Mouse (Mus musculus) hindbrain, embryonic 12.5 days (tissue): ENCODE data around the gene Fdxacb1. TPM values are rescaled to one million over a fixed set of nuclear protein-coding genes. Genes with fewer than 3 reads are reported as not detected.

Experiments
- ATAC-seq: fragments of 200-750 bp; cut with Nextera tagmentation; 2 replicates; pipeline ENCODE4 v1.8.0; 2017; ENCODE audit warnings: moderate TSS enrichment; ENCODE audit not compliant: low FRiP score
- H3K27ac ChIP-seq: fragments of 300-500 bp; sonication (generic); 2 replicates; pipeline ENCODE4 v1.5.1; 2016; ENCODE audit warnings: mild to moderate bottlenecking
- H3K27me3 ChIP-seq: fragments of 300-500 bp; sonication (generic); 2 replicates; pipeline ENCODE4 v1.6.1; 2016; ENCODE audit warnings: mild to moderate bottlenecking
- H3K36me3 ChIP-seq: fragments of 300-500 bp; sonication (generic); 2 replicates; pipeline ENCODE4 v1.6.1; 2016; ENCODE audit warnings: mild to moderate bottlenecking
- H3K4me1 ChIP-seq: fragments of 300-500 bp; sonication (generic); 2 replicates; pipeline ENCODE4 v1.6.1; 2016
- H3K4me2 ChIP-seq: fragments of 300-500 bp; sonication (generic); replicated peaks from 2 replicates; pipeline ENCODE4 v1.6.1; 2016; ENCODE audit warnings: mild to moderate bottlenecking
- H3K4me3 ChIP-seq: fragments of 300-500 bp; sonication (generic); 2 replicates; pipeline ENCODE4 v1.5.1; 2016; ENCODE audit warnings: mild to moderate bottlenecking
- H3K9ac ChIP-seq: fragments of 300-500 bp; sonication (generic); 2 replicates; pipeline ENCODE4 v1.6.1; 2016; ENCODE audit warnings: mild to moderate bottlenecking, moderate library complexity
- H3K9me3 ChIP-seq: fragments of 300-500 bp; sonication (generic); replicated peaks from 2 replicates; pipeline ENCODE4 v1.6.1; 2016; ENCODE audit warnings: mild to moderate bottlenecking
- WGBS: fragments of 180-500 bp; shearing (Covaris S2); methylation state at CpG from one replicate; pipeline ENCODE4 v1.1.7; 2016; 5-methylcytosine and 5-hydroxymethylcytosine counted together
- polyA plus RNA-seq: library from polyadenylated mRNA; unstranded; fragments of >200 nt; fragmentation: Nextera tagmentation; extraction: Ambion mirVana; gene quantifications from 2 replicates; pipeline ENCODE4 v1.2.1, GENCODE M21; 2016

Fdxacb1 gene
- polyA plus RNA-seq, 1 experiment from 2014 or later: 11.6 TPM

DNA sequence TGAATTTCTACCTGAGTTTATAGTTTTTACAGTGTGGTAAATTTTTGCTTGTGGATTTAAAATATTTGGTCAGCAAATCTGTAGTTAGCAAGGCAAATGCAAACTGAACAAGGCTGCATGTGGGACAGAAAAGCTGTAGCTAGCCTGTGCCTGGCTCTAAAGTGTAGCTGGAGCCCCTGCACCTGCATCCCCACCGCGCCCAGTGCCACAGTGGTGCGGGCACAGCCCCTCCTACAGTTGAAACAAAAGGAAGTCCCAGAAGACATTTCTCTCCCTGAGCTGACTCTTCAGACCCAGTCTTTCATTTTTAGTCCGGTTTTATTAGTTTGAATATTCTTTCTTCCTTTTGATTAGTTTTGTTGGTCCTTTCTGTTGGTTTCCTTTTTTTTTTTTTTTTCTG is 47.6 kb downstream of the Fdxacb1 start:
- H3K9ac ChIP-seq: no peak overlapping the region
- H3K4me3 ChIP-seq: no peak overlapping the region
- no peaks in the 10 kb centered on the region for H3K9me3 ChIP-seq
- ATAC-seq: no peak
- no peaks in the 10 kb centered on the region for H3K27me3 ChIP-seq
- WGBS: 99% methylated on average over 4 of the region's 4 CpGs
- no peak overlapping the region for H3K27ac ChIP-seq
- no peak overlapping the region for H3K4me2 ChIP-seq
- H3K36me3 ChIP-seq: peaks cover 46% of the 10 kb centered on the region
- no peaks in the 10 kb centered on the region for H3K4me1 ChIP-seq

DNA sequence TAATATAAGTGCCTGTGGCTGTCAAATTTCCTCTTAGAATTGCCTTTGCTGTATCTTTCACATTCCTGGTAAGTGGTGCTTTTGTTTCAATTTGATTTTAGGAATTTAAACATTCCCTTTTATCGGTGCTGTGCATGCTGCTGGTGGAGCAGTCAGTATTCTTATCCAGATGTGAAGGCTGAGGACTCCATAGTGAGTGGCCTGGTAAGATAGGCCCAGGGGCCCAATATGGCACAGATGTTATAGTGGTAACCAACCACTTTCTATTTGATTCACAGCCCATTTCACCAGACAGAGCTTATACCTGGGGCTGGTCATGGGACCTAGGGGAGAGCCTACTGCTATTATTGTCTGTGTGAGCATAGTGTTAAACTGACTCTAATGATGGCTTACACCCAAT is 48.5 kb downstream of the Fdxacb1 start:
- no peak for ATAC-seq

DNA sequence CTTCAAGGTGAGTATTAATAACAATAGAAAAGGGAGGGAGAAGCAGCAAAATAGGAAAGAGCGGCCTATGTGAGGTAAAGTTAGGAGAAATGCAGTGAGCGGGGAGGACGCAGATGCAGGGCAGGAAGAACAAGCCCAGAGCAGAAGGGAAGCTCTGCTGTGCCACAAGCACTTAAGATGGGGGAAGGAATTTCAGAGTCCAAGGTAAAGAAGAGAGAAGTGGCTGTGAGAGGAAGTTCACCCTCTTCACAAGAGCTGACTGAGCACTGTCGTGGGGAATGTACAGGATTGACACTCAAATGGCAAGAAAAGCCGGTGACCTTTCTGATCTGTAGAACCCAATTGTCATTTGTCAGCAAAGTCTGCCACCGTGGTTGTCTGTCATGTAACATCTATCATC is 50.0 kb downstream of the Fdxacb1 start:
- WGBS: 90% methylated on average over 6 of the region's 6 CpGs
- peaks cover 50% of the 10 kb centered on the region for H3K36me3 ChIP-seq
- H3K4me1 ChIP-seq: no peaks in the 10 kb centered on the region
- no peaks in the 10 kb centered on the region for H3K27me3 ChIP-seq
- H3K4me3 ChIP-seq: no peak overlapping the region
- no peak overlapping the region for H3K9ac ChIP-seq
- H3K4me2 ChIP-seq: no peak overlapping the region
- H3K27ac ChIP-seq: no peak overlapping the region
- no peak for ATAC-seq
- no peaks in the 10 kb centered on the region for H3K9me3 ChIP-seq

More for the DNA sequence above, 48.5 kb downstream of the Fdxacb1 start:
- Histone ChIP-seq H3K36me3 (peaks cover 46% of the 10 kb centered on the region), H3K9me3 (no peaks in the 10 kb centered on the region), H3K4me2 (no peak overlapping the region), H3K4me3 (no peak overlapping the region), H3K27me3 (no peaks in the 10 kb centered on the region), H3K9ac (no peak overlapping the region), H3K27ac (no peak overlapping the region), H3K4me1 (no peaks in the 10 kb centered on the region)
- WGBS: 95% methylated on average over 1 of the region's 1 CpGs

DNA sequence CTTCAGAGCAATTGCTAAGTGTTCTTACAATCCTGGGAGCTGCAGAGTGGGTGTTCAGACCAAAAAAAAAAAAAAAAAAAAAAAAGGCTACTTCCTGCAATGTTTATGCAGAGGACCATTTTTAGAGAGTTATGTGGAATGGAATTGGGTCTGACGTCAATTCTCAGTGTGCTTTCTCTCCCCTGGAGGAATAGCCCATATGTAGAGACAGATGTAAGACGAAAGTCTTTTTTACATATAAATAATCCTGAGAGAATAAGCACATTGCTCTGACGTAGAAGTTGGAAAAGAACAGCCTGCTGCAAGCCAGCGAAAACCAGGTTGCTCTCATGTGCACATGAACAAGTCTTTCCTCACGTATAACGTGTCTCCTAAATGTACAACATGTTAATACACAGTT is 51.7 kb downstream of the Fdxacb1 start:
- H3K27ac ChIP-seq: no peak overlapping the region
- no peaks in the 10 kb centered on the region for H3K4me1 ChIP-seq
- H3K4me2 ChIP-seq: no peak overlapping the region
- no peaks in the 10 kb centered on the region for H3K27me3 ChIP-seq
- H3K9me3 ChIP-seq: no peaks in the 10 kb centered on the region
- H3K36me3 ChIP-seq: peaks cover 47% of the 10 kb centered on the region
- H3K9ac ChIP-seq: no peak overlapping the region
- whole genome bisulfite sequencing: 92% methylated on average over 6 of the region's 6 CpGs
- ATAC-seq: no peak
- no peak overlapping the region for H3K4me3 ChIP-seq

DNA sequence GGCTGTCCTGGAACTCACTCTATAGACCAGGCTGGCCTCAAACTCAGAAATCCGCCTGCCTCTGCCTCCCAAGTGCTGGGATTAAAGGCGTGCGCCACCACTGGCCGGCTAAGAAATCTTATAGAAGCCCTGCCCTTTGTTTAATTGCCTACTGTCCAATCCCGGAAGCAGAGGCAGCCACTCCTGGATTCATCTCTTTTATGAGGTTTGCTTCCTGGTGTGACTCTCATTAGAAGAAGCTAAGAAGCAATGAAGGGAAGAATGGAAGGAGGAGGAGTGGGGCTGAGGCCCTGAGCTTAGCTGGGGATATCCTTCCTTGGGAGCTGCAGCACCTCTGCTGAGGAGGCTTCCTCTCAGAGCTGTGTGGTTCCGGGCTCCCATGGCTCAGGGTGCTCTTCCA is 53.6 kb downstream of the Fdxacb1 start:
- H3K4me3 ChIP-seq: no peak overlapping the region
- 92% methylated on average over 6 of the region's 6 CpGs for WGBS
- no peak overlapping the region for H3K27ac ChIP-seq
- peaks cover 41% of the 10 kb centered on the region for H3K36me3 ChIP-seq
- H3K4me2 ChIP-seq: no peak overlapping the region
- H3K4me1 ChIP-seq: no peaks in the 10 kb centered on the region
- H3K9ac ChIP-seq: no peak overlapping the region
- H3K9me3 ChIP-seq: no peaks in the 10 kb centered on the region
- no peaks in the 10 kb centered on the region for H3K27me3 ChIP-seq
- no peak for ATAC-seq

DNA sequence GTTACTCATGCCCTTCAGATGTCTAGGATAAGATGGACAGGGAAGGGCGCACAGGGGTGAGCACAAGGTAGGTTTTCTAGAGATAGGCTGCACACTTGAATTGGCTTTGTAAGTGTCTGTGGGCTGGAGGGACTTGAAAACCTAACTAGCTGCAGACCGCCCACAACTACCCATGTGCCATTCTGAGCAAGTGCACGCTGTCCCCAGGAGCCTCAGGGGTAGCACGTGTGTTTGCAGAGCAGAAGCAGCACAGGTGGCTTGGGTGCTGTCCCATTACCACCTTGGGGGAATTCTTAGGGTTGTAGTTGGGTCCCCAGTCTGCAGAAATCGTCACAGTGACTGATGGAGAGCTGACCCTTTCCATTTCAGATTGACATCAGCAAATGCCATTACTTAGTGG is 54.2 kb downstream of the Fdxacb1 start:
- no peak for ATAC-seq
- 95% methylated on average over 5 of the region's 5 CpGs for WGBS
- Histone ChIP-seq H3K36me3 (peaks cover 36% of the 10 kb centered on the region), H3K9me3 (no peaks in the 10 kb centered on the region), H3K27me3 (no peaks in the 10 kb centered on the region), H3K9ac (no peak overlapping the region), H3K27ac (no peak overlapping the region), H3K4me1 (no peaks in the 10 kb centered on the region), H3K4me3 (no peak overlapping the region), H3K4me2 (no peak overlapping the region)

Other genes with a start within 250 kb of the Fdxacb1 start
- 95.1 and 96.2 TPM in 2 replicates for gene Pts, start 239.5 kb upstream of the Fdxacb1 start, polyA plus RNA-seq
- 9.7 and 10.5 TPM in 2 replicates for gene Il18, start 213.4 kb upstream of the Fdxacb1 start, polyA plus RNA-seq
- 0.17 and 0.28 TPM in 2 replicates for gene Bco2, start 213.1 kb upstream of the Fdxacb1 start, polyA plus RNA-seq
- gene Tex12, start 206.9 kb upstream of the Fdxacb1 start, polyA plus RNA-seq: 0.55 TPM in 1 of 2 replicates, not detected in the other
- 208 TPM in 2 replicates for gene Sdhd, start 164.4 kb upstream of the Fdxacb1 start, polyA plus RNA-seq
- 280 and 325 TPM in 2 replicates for gene Timm8b, start 164.3 kb upstream of the Fdxacb1 start, polyA plus RNA-seq
- 8.4 and 8.8 TPM in 2 replicates for gene Pih1d2, start 150.9 kb upstream of the Fdxacb1 start, polyA plus RNA-seq
- gene Nkapd1, start 150.8 kb upstream of the Fdxacb1 start, polyA plus RNA-seq: 32.9 and 34.7 TPM in 2 replicates
- gene Dlat, start 108.5 kb upstream of the Fdxacb1 start, polyA plus RNA-seq: 41.5 and 54.8 TPM in 2 replicates
- 33.7 and 35.2 TPM in 2 replicates for gene Dixdc1, start 28.7 kb upstream of the Fdxacb1 start, polyA plus RNA-seq
- 2.5 TPM in 2 replicates for gene 2310030G06Rik, start 21.7 kb upstream of the Fdxacb1 start, polyA plus RNA-seq
- gene Cryab, start 16.9 kb upstream of the Fdxacb1 start, polyA plus RNA-seq: 11.9 and 20.7 TPM in 2 replicates
- 1.7 and 6.9 TPM in 2 replicates for gene Hspb2, start 15.9 kb upstream of the Fdxacb1 start, polyA plus RNA-seq
- gene Alg9, start 6.8 kb downstream of the Fdxacb1 start, polyA plus RNA-seq: 44.9 and 50.6 TPM in 2 replicates
- 38.4 and 43.9 TPM in 2 replicates for gene 1110032A03Rik, start 7.3 kb downstream of the Fdxacb1 start, polyA plus RNA-seq
- gene Ppp2r1b, start 77.1 kb downstream of the Fdxacb1 start, polyA plus RNA-seq: 87.6 and 90.5 TPM in 2 replicates
- 17.7 and 20.3 TPM in 2 replicates for gene Sik2, start 240.8 kb downstream of the Fdxacb1 start, polyA plus RNA-seq